Mouse (Mus musculus) lung, postnatal 0 days (tissue): ENCODE results near the gene Ncln. TPM values are rescaled to one million over a fixed set of nuclear protein-coding genes. Genes with fewer than 3 reads are reported as not detected.
A peak's percentile ranks its signal among the peaks of the same experiment; 100 is the strongest.

Experiments
- ATAC-seq: fragments of 200-750 bp; cut with Nextera tagmentation; 2 replicates; pipeline ENCODE4 v1.8.0; 2017; ENCODE audit warnings: moderate library complexity
- DNase-seq: peaks from one replicate; pipeline ENCODE4 v3.0.0-alpha.2; 2016; ENCODE audit warnings: low spot score
- H3K27ac ChIP-seq: fragments of 300-500 bp; sonication (generic); 2 replicates; pipeline ENCODE4 v1.5.1; 2014; ENCODE audit warnings: antibody characterized with exemption, mild to moderate bottlenecking, low read length, mixed read lengths
- H3K27me3 ChIP-seq: fragments of 300-500 bp; sonication (generic); replicated peaks from 2 replicates; pipeline ENCODE4 v1.6.1; 2014; ENCODE audit warnings: low read length, mixed read lengths; ENCODE audit not compliant: insufficient read depth
- H3K36me3 ChIP-seq: fragments of 300-500 bp; sonication (generic); 2 replicates; pipeline ENCODE4 v1.6.1; 2014; ENCODE audit warnings: low read length, mixed read lengths; ENCODE audit not compliant: insufficient read depth
- H3K4me1 ChIP-seq: fragments of 300-500 bp; sonication (generic); 2 replicates; pipeline ENCODE4 v1.6.1; 2014; ENCODE audit warnings: antibody characterized with exemption, low read depth, low read length, mixed read lengths; ENCODE audit not compliant: insufficient read depth
- H3K4me2 ChIP-seq: fragments of 300-500 bp; sonication (generic); replicated peaks from 2 replicates; pipeline ENCODE4 v1.6.1; 2014; ENCODE audit warnings: low read depth, mild to moderate bottlenecking, low read length, moderate library complexity, mixed read lengths
- H3K4me3 ChIP-seq: fragments of 300-500 bp; sonication (generic); 2 replicates; pipeline ENCODE4 v1.5.1; 2014; ENCODE audit warnings: low read depth, low read length
- H3K9ac ChIP-seq: fragments of 300-500 bp; sonication (generic); replicated peaks from 2 replicates; pipeline ENCODE4 v1.6.1; 2014; ENCODE audit warnings: low read depth, mild to moderate bottlenecking
- H3K9me3 ChIP-seq: fragments of 300-500 bp; sonication (generic); 2 replicates; pipeline ENCODE4 v1.6.1; 2016; ENCODE audit warnings: low read length, mixed read lengths
- CTCF ChIP-seq: IDR thresholded peaks from 2 replicates; pipeline ENCODE4 v1.5.1; 2016; ENCODE audit warnings: antibody characterized with exemption, mild to moderate bottlenecking
- EP300 ChIP-seq: IDR thresholded peaks from 2 replicates; pipeline ENCODE4 v1.6.1; 2016; ENCODE audit warnings: antibody characterized with exemption, mild to moderate bottlenecking, control low read depth
- WGBS: fragments of 180-500 bp; shearing (Covaris S2); extraction: QIAGEN DNeasy Blood & Tissue Kit; methylation state at CpG from one replicate; pipeline ENCODE4 v1.1.7; 2014; 5-methylcytosine and 5-hydroxymethylcytosine counted together
- polyA plus RNA-seq: library from polyadenylated mRNA; unstranded; fragments of >200 nt; fragmentation: Nextera tagmentation; extraction: Ambion mirVana; gene quantifications from 2 replicates; pipeline ENCODE4 v1.2.1, GENCODE M21; 2015

Gene Ncln
- polyA plus RNA-seq, 1 experiment from 2014 or later: 46.7 TPM

DNA sequence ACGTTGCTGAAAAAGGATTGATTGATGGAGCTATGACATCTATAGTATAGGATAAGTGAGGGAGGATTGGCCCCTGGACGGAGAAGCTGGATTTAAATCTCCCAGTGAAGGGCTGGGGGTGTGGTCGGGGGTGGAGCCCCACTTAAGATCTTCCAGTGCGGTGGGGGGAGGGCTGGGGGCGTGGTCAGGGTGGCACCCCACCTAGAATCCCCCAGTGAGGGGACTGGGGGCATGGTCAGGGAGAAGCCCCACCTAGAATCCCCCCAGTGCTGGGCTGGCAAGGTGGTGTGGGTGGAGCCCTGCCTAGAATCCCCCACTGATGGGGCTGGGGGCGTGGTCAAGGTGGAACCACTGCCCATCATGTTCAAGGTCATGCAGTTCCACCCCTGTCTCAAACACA, 10.9 kb upstream of the Ncln start:
- no peaks in the 10 kb centered on the region; the same call in 1 of the 2 replicates for H3K27me3 ChIP-seq
- H3K9ac ChIP-seq: no peak overlapping the region
- H3K27ac ChIP-seq: no peak overlapping the region
- no peaks in the 10 kb centered on the region for H3K9me3 ChIP-seq
- H3K4me1 ChIP-seq: 0 out of 2 replicates have a peak, but pooled peaks cover 3% of the 10 kb centered on the region
- ATAC-seq (no peak), DNase-seq (no peak)
- no peak overlapping the region for H3K4me2 ChIP-seq
- 28% methylated on average over 6 of the region's 6 CpGs for WGBS
- H3K36me3 ChIP-seq: no peaks in the 10 kb centered on the region
- H3K4me3 ChIP-seq: no peak overlapping the region
- TF ChIP-seq EP300 (no peak), CTCF (no peak)

DNA sequence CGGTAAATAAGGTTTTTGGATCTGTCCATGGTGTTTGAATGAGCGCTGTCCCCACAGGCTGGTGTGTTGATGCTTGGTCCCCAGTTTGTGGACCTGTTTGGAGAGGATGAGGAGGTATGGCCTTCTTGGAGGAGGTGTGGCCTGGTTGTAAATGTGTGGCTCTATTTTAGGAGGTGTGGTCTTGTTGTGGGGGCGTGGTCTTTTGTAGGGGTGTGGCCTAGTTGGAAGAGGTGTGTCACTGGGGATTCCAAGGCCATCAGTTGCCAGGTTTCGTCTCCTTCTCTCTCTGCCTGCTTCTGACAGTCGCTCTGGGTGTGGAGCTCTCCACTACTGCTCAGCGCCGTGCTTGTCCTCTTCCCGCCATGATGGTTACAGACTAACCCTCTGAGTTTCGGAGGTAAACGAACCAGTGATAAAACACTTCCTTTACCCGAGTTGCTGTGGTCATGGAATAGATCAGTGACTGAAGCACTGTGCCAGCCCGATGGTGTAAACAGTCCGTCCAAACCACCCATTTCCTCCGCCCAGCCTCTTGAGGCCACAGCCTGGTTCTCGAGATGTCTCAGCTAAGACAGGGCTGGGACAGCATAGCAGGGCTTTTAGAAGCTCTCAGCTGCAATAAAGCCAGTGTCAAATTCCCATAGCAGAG, 8.9 kb upstream of the Ncln start:
- Histone ChIP-seq H3K27me3 (no peaks in the 10 kb centered on the region; the same call in 1 of the 2 replicates), H3K27ac (no peak overlapping the region), H3K36me3 (no peaks in the 10 kb centered on the region), H3K4me3 (no peak overlapping the region), H3K9ac (no peak overlapping the region), H3K9me3 (no peaks in the 10 kb centered on the region), H3K4me1 (0 out of 2 replicates have a peak, but pooled peaks cover 3% of the 10 kb centered on the region), H3K4me2 (no peak overlapping the region)
- DNase-seq: no peak
- ATAC-seq: no peak
- 60% methylated on average over 15 of the region's 15 CpGs for WGBS
- TF ChIP-seq CTCF (no peak), EP300 (no peak)

DNA sequence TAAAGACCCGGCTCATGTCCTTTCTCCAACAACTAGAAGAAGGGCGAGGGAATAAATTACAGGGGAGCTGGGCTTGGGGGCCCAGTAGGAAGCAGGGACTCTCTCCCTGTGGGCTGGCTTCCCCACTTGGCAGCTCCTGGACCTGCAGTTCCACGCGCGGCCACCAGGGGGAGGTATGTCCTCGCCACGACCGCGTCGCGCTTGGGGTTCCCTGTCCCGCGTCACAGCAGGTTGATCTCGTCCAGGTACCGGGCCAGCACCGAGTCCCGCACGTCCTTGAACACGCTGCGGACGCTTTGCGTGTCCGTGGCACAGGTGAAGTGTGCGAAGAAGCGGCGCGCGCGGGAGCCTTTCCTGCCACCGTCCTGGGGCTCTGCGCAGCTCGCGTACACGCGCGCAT, 6.5 kb upstream of the Ncln start:
- no peaks in the 10 kb centered on the region for H3K36me3 ChIP-seq
- peak; percentile 62 for ATAC-seq
- peak overlapping the region; percentile 14; the same call in 1 of the 2 replicates for H3K4me3 ChIP-seq
- 0 out of 2 replicates have a peak, but pooled peaks cover 3% of the 10 kb centered on the region for H3K4me1 ChIP-seq
- no peak overlapping the region for H3K9ac ChIP-seq
- no peaks in the 10 kb centered on the region for H3K9me3 ChIP-seq
- H3K4me2 ChIP-seq: peak overlapping the region; percentile 60
- peak; percentile 74 for DNase-seq
- no peak for TF ChIP-seq EP300
- peak; percentile 100 for TF ChIP-seq CTCF
- H3K27me3 ChIP-seq: no peaks in the 10 kb centered on the region; the same call in 1 of the 2 replicates
- H3K27ac ChIP-seq: no peak overlapping the region
- WGBS: 11% methylated on average over 33 of the region's 36 CpGs

DNA sequence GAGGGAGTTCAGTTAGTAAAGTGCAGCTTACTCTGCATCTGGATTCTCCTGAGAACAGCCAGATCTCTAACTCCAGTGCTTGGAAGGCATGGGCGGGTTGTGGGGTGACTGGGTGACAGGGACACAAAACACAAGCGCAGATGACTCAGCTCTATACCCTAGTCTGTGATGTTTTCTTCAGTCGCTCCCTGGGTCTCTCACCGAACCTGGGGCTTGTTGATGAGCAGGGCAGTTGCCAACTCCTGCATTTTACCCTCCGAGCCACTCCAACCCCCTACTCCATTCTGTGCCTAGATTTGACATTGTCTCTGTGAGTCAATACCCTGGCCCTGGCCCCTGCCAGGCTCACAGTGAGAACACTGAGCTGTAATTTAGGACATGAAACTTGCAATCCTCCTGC, 5.7 kb upstream of the Ncln start:
- Histone ChIP-seq H3K36me3 (no peaks in the 10 kb centered on the region), H3K4me1 (peaks cover 7% of the 10 kb centered on the region; the same call in 1 of the 2 replicates), H3K4me3 (no peak overlapping the region), H3K27ac (no peak overlapping the region), H3K27me3 (no peaks in the 10 kb centered on the region; the same call in 1 of the 2 replicates), H3K4me2 (no peak overlapping the region), H3K9me3 (no peaks in the 10 kb centered on the region), H3K9ac (no peak overlapping the region)
- 82% methylated on average over 5 of the region's 5 CpGs for WGBS
- DNase-seq (no peak), ATAC-seq (no peak)
- no peak for TF ChIP-seq CTCF
- TF ChIP-seq EP300: no peak

DNA sequence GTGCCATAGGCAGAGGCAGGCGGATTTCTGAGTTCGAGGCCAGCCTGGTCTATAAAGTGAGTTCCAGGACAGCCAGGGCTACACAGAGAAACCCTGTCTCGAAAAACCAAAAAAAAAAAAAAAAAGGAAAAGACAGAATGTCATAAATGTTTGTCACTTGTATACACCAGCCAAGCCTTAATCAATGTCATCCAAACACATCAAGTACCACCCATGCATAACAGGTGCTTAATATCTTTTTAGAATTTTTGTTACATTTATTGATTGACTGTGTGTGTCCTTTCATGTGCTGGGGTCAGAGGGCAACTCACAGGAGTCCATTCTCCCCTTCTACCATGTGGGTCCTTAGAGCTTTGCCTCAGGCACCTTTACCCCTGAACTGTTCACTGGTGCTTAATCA, 3.8 kb upstream of the Ncln start, which contains the start of gene S1pr4:
Gene S1pr4, minus strand, starts transcription at position 101 of the 400 bp plus-strand sequence.
- Histone ChIP-seq H3K9me3 (no peaks in the 10 kb centered on the region), H3K36me3 (no peaks in the 10 kb centered on the region), H3K4me1 (peaks cover 13% of the 10 kb centered on the region; the same call in 1 of the 2 replicates), H3K4me2 (peak within 1 kb of the TSS; percentile 86), H3K4me3 (peak within 1 kb of the TSS; percentile 16), H3K9ac (no peak within 1 kb of the TSS), H3K27ac (peak within 1 kb of the TSS; percentile 57; the same call in 1 of the 2 replicates), H3K27me3 (no peaks in the 10 kb centered on the region; the same call in 1 of the 2 replicates)
- DNase-seq (no peak), ATAC-seq (no peak)
- 86% methylated on average over 2 of the region's 3 CpGs for WGBS
- TF ChIP-seq CTCF (no peak), EP300 (no peak)

DNA sequence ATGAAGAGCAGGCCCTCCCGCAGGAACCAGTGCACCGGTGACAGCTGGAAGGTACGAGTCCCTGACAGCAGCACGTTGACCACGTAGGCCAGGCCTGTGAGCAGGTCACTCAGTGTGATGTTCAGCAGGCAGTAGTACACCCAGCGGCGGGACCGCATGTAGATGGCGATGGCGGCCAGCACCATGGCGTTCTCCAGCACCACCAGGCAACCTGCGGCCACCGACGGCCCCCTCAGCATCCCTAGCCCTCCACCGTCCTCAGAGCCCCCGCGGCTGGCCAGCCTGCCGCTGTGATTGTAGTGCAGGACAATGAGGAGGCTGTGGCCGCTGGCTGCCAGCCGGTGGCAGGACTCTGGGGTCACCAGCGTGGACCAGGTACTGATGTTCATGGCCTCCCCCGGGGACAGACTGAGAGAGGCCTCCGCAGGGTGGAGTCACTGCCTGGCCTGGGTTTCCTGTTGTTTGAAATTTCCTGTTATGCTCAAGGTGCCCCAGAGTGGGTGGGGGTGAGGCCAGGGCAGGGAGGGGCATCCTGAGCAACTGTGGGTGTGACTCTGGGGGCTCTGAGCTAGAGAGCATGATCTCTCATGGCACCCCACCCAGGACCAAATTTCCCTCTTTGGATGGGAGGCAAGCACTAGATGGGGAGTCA, 3.2 kb upstream of the Ncln start:
- Histone ChIP-seq H3K27ac (peak overlapping the region; percentile 57; the same call in 1 of the 2 replicates), H3K36me3 (no peaks in the 10 kb centered on the region), H3K4me2 (peak overlapping the region; percentile 86), H3K9me3 (no peaks in the 10 kb centered on the region), H3K4me3 (peak overlapping the region; percentile 16), H3K27me3 (no peaks in the 10 kb centered on the region; the same call in 1 of the 2 replicates), H3K9ac (no peak overlapping the region), H3K4me1 (peaks cover 16% of the 10 kb centered on the region; the same call in 1 of the 2 replicates)
- DNase-seq: peak; percentile 52
- ATAC-seq: no peak
- no peak for TF ChIP-seq CTCF
- no peak for TF ChIP-seq EP300
- 63% methylated on average over 21 of the region's 23 CpGs for WGBS
